Comparison of ENCODE assay signal across 8 mouse cellular contexts in genomic region chr11:106788775-106789459, GRCm38 (mm10). TPM values are rescaled to one million over a fixed set of nuclear protein-coding genes. Genes with fewer than 3 reads are reported as not detected.
DNase-seq lines count a peak whose midpoint lies in the region; ATAC-seq and TF ChIP-seq lines count a peak whose summit lies in the region.

Gene Ddx5, minus strand, starts transcription at chr11:106789185.
Gene Cep95, plus strand, starts transcription at chr11:106789252.

- peak; percentile 99 for DNase-seq in ES-CJ7 (ENCODE audit: low read depth, low spot score)
- DNase-seq in heart, postnatal 0 days (ENCODE audit: low spot score) = peak; percentile 98
- DNase-seq in kidney, postnatal 36 days = peak; percentile 99
- peak; percentile 95 to 97 (median 96) for DNase-seq in liver, embryonic 14.5 days (ENCODE audit: low read depth in 3 of 3, low spot score in 3 of 3)
- DNase-seq in neural tube, embryonic 10.5 days (ENCODE audit: extremely low spot score, low spot score) = peak; percentile 99
- peak; percentile 98 for DNase-seq in stomach, postnatal 0 days (ENCODE audit: low spot score)

- H3K27me3 ChIP-seq in forebrain, embryonic 12.5 days = no peaks in the 10 kb centered on the region
- no peaks in the 10 kb centered on the region for H3K27me3 ChIP-seq in heart, postnatal 0 days (ENCODE audit: control insufficient read depth, insufficient read depth, low read length)
- no peaks in the 10 kb centered on the region for H3K27me3 ChIP-seq in liver, embryonic 14.5 days (ENCODE audit: control insufficient read depth, insufficient read depth, low read length)
- no peaks in the 10 kb centered on the region for H3K27me3 ChIP-seq in stomach, postnatal 0 days (ENCODE audit: control insufficient read depth, insufficient read depth, low read length)

- peak; percentile 36 for TF ChIP-seq EP300 in heart, postnatal 0 days (IDR thresholded peaks at IDR 0.05; ENCODE audit: low read depth)
- peak; percentile 3; the same call in 1 of the 2 replicates for TF ChIP-seq EP300 in liver, embryonic 14.5 days (IDR thresholded peaks at IDR 0.05; ENCODE audit: low read depth)
- TF ChIP-seq EP300 in stomach, postnatal 0 days (optimal IDR thresholded peaks at IDR 0.05) = no peak

- peak within 1 kb of the TSS; percentile 97 for H3K9ac ChIP-seq in forebrain, embryonic 12.5 days
- peak within 1 kb of the TSS; percentile 97 for H3K9ac ChIP-seq in heart, postnatal 0 days (replicated peaks; ENCODE audit: low read depth, low read length)
- H3K9ac ChIP-seq in liver, embryonic 14.5 days (replicated peaks) = peak within 1 kb of the TSS; percentile 100
- H3K9ac ChIP-seq in stomach, postnatal 0 days (ENCODE audit: low read length) = peak within 1 kb of the TSS; percentile 100

- peak within 1 kb of the TSS; percentile 98 for H3K27ac ChIP-seq in forebrain, embryonic 12.5 days
- peak within 1 kb of the TSS; percentile 99 for H3K27ac ChIP-seq in heart, postnatal 0 days (ENCODE audit: low read depth)
- H3K27ac ChIP-seq in liver, embryonic 14.5 days = peak within 1 kb of the TSS; percentile 95
- H3K27ac ChIP-seq in stomach, postnatal 0 days (replicated peaks) = peak within 1 kb of the TSS; percentile 100

- H3K9me3 ChIP-seq in forebrain, embryonic 12.5 days = no peaks in the 10 kb centered on the region
- no peaks in the 10 kb centered on the region for H3K9me3 ChIP-seq in heart, postnatal 0 days (replicated peaks; ENCODE audit: control insufficient read depth, low read length)
- no peaks in the 10 kb centered on the region for H3K9me3 ChIP-seq in liver, embryonic 14.5 days (ENCODE audit: control insufficient read depth, low read length)
- no peaks in the 10 kb centered on the region for H3K9me3 ChIP-seq in stomach, postnatal 0 days (ENCODE audit: control insufficient read depth, low read length)

- peaks cover 47% of the 10 kb centered on the region for H3K36me3 ChIP-seq in forebrain, embryonic 12.5 days (replicated peaks)
- peaks cover 38% of the 10 kb centered on the region for H3K36me3 ChIP-seq in heart, postnatal 0 days (replicated peaks; ENCODE audit: control insufficient read depth, insufficient read depth, low read length)
- peaks cover 44% of the 10 kb centered on the region for H3K36me3 ChIP-seq in liver, embryonic 14.5 days (replicated peaks; ENCODE audit: control insufficient read depth, insufficient read depth, low read depth)
- H3K36me3 ChIP-seq in stomach, postnatal 0 days (ENCODE audit: control insufficient read depth, insufficient read depth, low read length) = peaks cover 9% of the 10 kb centered on the region; the same call in 1 of the 2 replicates

- peak within 1 kb of the TSS; percentile 80 for H3K4me2 ChIP-seq in forebrain, embryonic 12.5 days
- H3K4me2 ChIP-seq in heart, postnatal 0 days (ENCODE audit: low read depth, low read length) = peak within 1 kb of the TSS; percentile 67
- peak within 1 kb of the TSS; percentile 80 for H3K4me2 ChIP-seq in liver, embryonic 14.5 days (ENCODE audit: low read depth)
- H3K4me2 ChIP-seq in stomach, postnatal 0 days (replicated peaks; ENCODE audit: low read depth) = peak within 1 kb of the TSS; percentile 68

- H3K4me3 ChIP-seq in forebrain, embryonic 12.5 days (replicated peaks) = peak within 1 kb of the TSS; percentile 93
- peak within 1 kb of the TSS; percentile 95 for H3K4me3 ChIP-seq in heart, postnatal 0 days (ENCODE audit: low read depth, low read length)
- peak within 1 kb of the TSS; percentile 87 to 96 for H3K4me3 ChIP-seq in liver, embryonic 14.5 days (ENCODE audit: insufficient read depth in 1 of 2, low read depth in 2 of 2, low read length in 2 of 2)
- H3K4me3 ChIP-seq in stomach, postnatal 0 days (ENCODE audit: low read depth, low read length) = peak within 1 kb of the TSS; percentile 93

- peak; percentile 39 for TF ChIP-seq CTCF in heart, postnatal 0 days (IDR thresholded peaks at IDR 0.05; ENCODE audit: low read depth)
- peak; percentile 55 for TF ChIP-seq CTCF in liver, embryonic 14.5 days (IDR thresholded peaks at IDR 0.05; ENCODE audit: low read depth)
- TF ChIP-seq CTCF in stomach, postnatal 0 days (IDR thresholded peaks at IDR 0.05; ENCODE audit: low read depth) = peak; percentile 64

- peak; percentile 86 for ATAC-seq in cerebellum, adult (ENCODE audit: insufficient number of reproducible peaks, low FRiP score, low TSS enrichment)
- ATAC-seq in forebrain, embryonic 12.5 days (ENCODE audit: low FRiP score) = peak; percentile 93
- ATAC-seq in heart, postnatal 0 days (ENCODE audit: insufficient read depth, low read depth) = peak; percentile 87
- ATAC-seq in liver, embryonic 14.5 days (ENCODE audit: insufficient read depth) = peak; percentile 87
- ATAC-seq in stomach, postnatal 0 days (ENCODE audit: low FRiP score, low TSS enrichment) = peak; percentile 92

- peaks cover 25% of the 10 kb centered on the region for H3K4me1 ChIP-seq in forebrain, embryonic 12.5 days
- peaks cover 20% of the 10 kb centered on the region for H3K4me1 ChIP-seq in heart, postnatal 0 days (ENCODE audit: control insufficient read depth, insufficient read depth)
- peaks cover 2% of the 10 kb centered on the region in 2 experiments; a peak in 2 of 4 replicates for H3K4me1 ChIP-seq in liver, embryonic 14.5 days (replicated peaks; ENCODE audit: control insufficient read depth in 2 of 2, insufficient read depth in 2 of 2, low read length in 1 of 2)
- H3K4me1 ChIP-seq in stomach, postnatal 0 days (replicated peaks; ENCODE audit: control insufficient read depth, insufficient read depth) = no peaks in the 10 kb centered on the region

- WGBS in forebrain, embryonic 12.5 days = under 1% methylated on average over 58 of the region's 58 CpGs
- under 1% methylated on average over 58 of the region's 58 CpGs for WGBS in heart, postnatal 0 days
- under 1% methylated on average over 58 of the region's 58 CpGs for WGBS in liver, embryonic 14.5 days (ENCODE audit: insufficient replicate concordance)
- under 1% methylated on average over 58 of the region's 58 CpGs for WGBS in stomach, postnatal 0 days

RNA-seq across cellular contexts. Expression of gene Ddx5, which starts in this region (rescaled TPM):
- polyA plus RNA-seq in forebrain, embryonic 12.5 days (2016; fragmentation: Nextera tagmentation; extraction: Ambion mirVana) = 507 and 536 TPM in 2 replicates
- total RNA-seq in heart, postnatal 0 days (2014; rRNA removed; ENCODE audit: low replicate concordance) = 267 and 282 TPM in 2 replicates
- 165 and 173 TPM in 2 replicates for polyA plus RNA-seq in heart, postnatal 0 days (2015; fragmentation: Nextera tagmentation; extraction: Ambion mirVana)
- polyA plus RNA-seq in liver, embryonic 14.5 days (2012; rRNA removed) = 87.2 and 138 TPM in 2 replicates
- polyA plus RNA-seq in liver, embryonic 14.5 days (2014; fragmentation: Nextera tagmentation; extraction: Ambion mirVana) = 122 and 130 TPM in 2 replicates
- 175 and 178 TPM in 2 replicates for polyA plus RNA-seq in stomach, postnatal 0 days (2015; fragmentation: Nextera tagmentation; extraction: Ambion mirVana)

RNA-seq across cellular contexts. Expression of gene Cep95, which starts in this region (rescaled TPM):
- polyA plus RNA-seq in forebrain, embryonic 12.5 days (2016; fragmentation: Nextera tagmentation; extraction: Ambion mirVana) = 25.4 and 27.0 TPM in 2 replicates
- total RNA-seq in heart, postnatal 0 days (2014; rRNA removed; ENCODE audit: low replicate concordance) = 3.6 and 4.8 TPM in 2 replicates
- polyA plus RNA-seq in heart, postnatal 0 days (2015; fragmentation: Nextera tagmentation; extraction: Ambion mirVana) = 8.2 and 9.2 TPM in 2 replicates
- polyA plus RNA-seq in liver, embryonic 14.5 days (2012; rRNA removed) = 4.0 and 9.9 TPM in 2 replicates
- 6.1 and 6.6 TPM in 2 replicates for polyA plus RNA-seq in liver, embryonic 14.5 days (2014; fragmentation: Nextera tagmentation; extraction: Ambion mirVana)
- 4.9 and 5.7 TPM in 2 replicates for polyA plus RNA-seq in stomach, postnatal 0 days (2015; fragmentation: Nextera tagmentation; extraction: Ambion mirVana)

Comparison
In these comparisons a context has a peak if more than half of its experiments do, and no peak if none do; other contexts are left out.
1. Peak in every context shown above with its lines: DNase-seq, ATAC-seq, H3K4me3 ChIP-seq and H3K27ac ChIP-seq.